Mouse (Mus musculus): ENCODE measurements around the gene Dppa3. TPM values are rescaled to one million over a fixed set of nuclear protein-coding genes. Genes with fewer than 3 reads are reported as not detected.

Dppa3 gene
- polyA plus RNA-seq, 1 experiment = not detected

GRCm38 (mm10) chr6:122599054-122599737 is 27.0 kb upstream of the Dppa3 start:
- H3K27me3 ChIP-seq (ENCODE audit: control insufficient read depth, insufficient read depth, insufficient read length) = no peaks in the 10 kb centered on the region
- peaks cover 12% of the 10 kb centered on the region for H3K36me3 ChIP-seq (ENCODE audit: control insufficient read depth, insufficient read depth)
- no peak overlapping the region for H3K4me3 ChIP-seq
- TF ChIP-seq E2F4 (IDR thresholded peaks at IDR 0.05; ENCODE audit: insufficient read depth) (no peak), POLR2AphosphoS2 (IDR thresholded peaks at IDR 0.05; ENCODE audit: insufficient read length, low read depth) (no peak), TCF3 (IDR thresholded peaks at IDR 0.05; ENCODE audit: insufficient read length, low read depth) (no peak), POLR2A (IDR thresholded peaks at IDR 0.05; ENCODE audit: insufficient read length, low read depth) (no peak), MYOG (IDR thresholded peaks at IDR 0.05; ENCODE audit: control insufficient read depth in 1 of 3, insufficient read depth in 1 of 3, insufficient read length in 2 of 3, low read depth in 2 of 3) (no peak), SRF (IDR thresholded peaks at IDR 0.05; ENCODE audit: control insufficient read depth, insufficient read length, low read depth) (no peak), MYOD1 (IDR thresholded peaks at IDR 0.05; ENCODE audit: control insufficient read depth in 1 of 3, insufficient read length in 2 of 3, low read depth in 2 of 3) (no peak), CEBPB (IDR thresholded peaks at IDR 0.05; ENCODE audit: insufficient read depth, poor library complexity, severe bottlenecking) (no peak), TCF12 (IDR thresholded peaks at IDR 0.05; ENCODE audit: insufficient read depth, poor library complexity, severe bottlenecking) (no peak), REST (IDR thresholded peaks at IDR 0.05; ENCODE audit: insufficient read depth, insufficient read length) (no peak), MAX (IDR thresholded peaks at IDR 0.05; ENCODE audit: low read depth) (no peak), USF1 (IDR thresholded peaks at IDR 0.05; ENCODE audit: low read depth) (no peak)
- no peaks in the 10 kb centered on the region for H3K79me2 ChIP-seq (ENCODE audit: control insufficient read depth, insufficient read depth)
- H3K4me2 ChIP-seq (ENCODE audit: low read depth) = no peak overlapping the region
- H3ac ChIP-seq (ENCODE audit: control insufficient read depth, insufficient read length) = no peak overlapping the region

- no peaks in the 10 kb centered on the region for H3K79me2 ChIP-seq (ENCODE audit: control insufficient read depth, insufficient read depth)
- H3K27me3 ChIP-seq (ENCODE audit: control insufficient read depth, insufficient read depth, insufficient read length) = no peaks in the 10 kb centered on the region
- H3K36me3 ChIP-seq (ENCODE audit: control insufficient read depth, insufficient read depth) = peaks cover 7% of the 10 kb centered on the region
- no peak overlapping the region for H3ac ChIP-seq (ENCODE audit: control insufficient read depth, insufficient read length)
- no peak overlapping the region for H3K4me3 ChIP-seq
- TF ChIP-seq SRF (IDR thresholded peaks at IDR 0.05; ENCODE audit: control insufficient read depth, insufficient read length, low read depth) = no peak
- no peak for TF ChIP-seq MAX (IDR thresholded peaks at IDR 0.05; ENCODE audit: low read depth)
- TF ChIP-seq CEBPB (IDR thresholded peaks at IDR 0.05; ENCODE audit: insufficient read depth, poor library complexity, severe bottlenecking) = no peak
- no peak for TF ChIP-seq TCF3 (IDR thresholded peaks at IDR 0.05; ENCODE audit: insufficient read length, low read depth)
- TF ChIP-seq USF1 (IDR thresholded peaks at IDR 0.05; ENCODE audit: low read depth) = no peak
- no peak for TF ChIP-seq E2F4 (IDR thresholded peaks at IDR 0.05; ENCODE audit: insufficient read depth)
- no peak for TF ChIP-seq TCF12 (IDR thresholded peaks at IDR 0.05; ENCODE audit: insufficient read depth, poor library complexity, severe bottlenecking)
- no peak for TF ChIP-seq REST (IDR thresholded peaks at IDR 0.05; ENCODE audit: insufficient read depth, insufficient read length)
- no peak for TF ChIP-seq MYOG (IDR thresholded peaks at IDR 0.05; ENCODE audit: control insufficient read depth in 1 of 3, insufficient read depth in 1 of 3, insufficient read length in 2 of 3, low read depth in 2 of 3)
- TF ChIP-seq MYOD1 (IDR thresholded peaks at IDR 0.05; ENCODE audit: control insufficient read depth in 1 of 3, insufficient read length in 2 of 3, low read depth in 2 of 3) = no peak
- TF ChIP-seq POLR2A (IDR thresholded peaks at IDR 0.05; ENCODE audit: insufficient read length, low read depth) = no peak
- no peak for TF ChIP-seq POLR2AphosphoS2 (IDR thresholded peaks at IDR 0.05; ENCODE audit: insufficient read length, low read depth)
- H3K4me2 ChIP-seq (ENCODE audit: low read depth) = peak overlapping the region; percentile 31
Observed at GRCm38 (mm10) chr6:122600066-122600646, 26.1 kb upstream of the Dppa3 start.

GRCm38 (mm10) chr6:122601031-122601430 is 25.2 kb upstream of the Dppa3 start:
- no peaks in the 10 kb centered on the region for H3K79me2 ChIP-seq (ENCODE audit: control insufficient read depth, insufficient read depth)
- H3K4me2 ChIP-seq (ENCODE audit: low read depth) = peak overlapping the region; percentile 88
- H3ac ChIP-seq (ENCODE audit: control insufficient read depth, insufficient read length) = no peak overlapping the region
- no peaks in the 10 kb centered on the region for H3K27me3 ChIP-seq (ENCODE audit: control insufficient read depth, insufficient read depth, insufficient read length)
- H3K36me3 ChIP-seq (ENCODE audit: control insufficient read depth, insufficient read depth) = peaks cover 7% of the 10 kb centered on the region
- peak overlapping the region; percentile 67 for H3K4me3 ChIP-seq
- no peak for TF ChIP-seq E2F4 (IDR thresholded peaks at IDR 0.05; ENCODE audit: insufficient read depth)
- TF ChIP-seq USF1 (IDR thresholded peaks at IDR 0.05; ENCODE audit: low read depth) = no peak
- no peak for TF ChIP-seq TCF3 (IDR thresholded peaks at IDR 0.05; ENCODE audit: insufficient read length, low read depth)
- no peak for TF ChIP-seq MAX (IDR thresholded peaks at IDR 0.05; ENCODE audit: low read depth)

GRCm38 (mm10) chr6:122601615-122602014 is 24.6 kb upstream of the Dppa3 start:
- no peak for TF ChIP-seq MAX (IDR thresholded peaks at IDR 0.05; ENCODE audit: low read depth)
- no peak for TF ChIP-seq CEBPB (IDR thresholded peaks at IDR 0.05; ENCODE audit: insufficient read depth, poor library complexity, severe bottlenecking)
- TF ChIP-seq USF1 (IDR thresholded peaks at IDR 0.05; ENCODE audit: low read depth) = no peak
- no peak for TF ChIP-seq TCF12 (IDR thresholded peaks at IDR 0.05; ENCODE audit: insufficient read depth, poor library complexity, severe bottlenecking)
- no peak for TF ChIP-seq MYOD1 (IDR thresholded peaks at IDR 0.05; ENCODE audit: control insufficient read depth in 1 of 3, insufficient read length in 2 of 3, low read depth in 2 of 3)
- TF ChIP-seq REST (IDR thresholded peaks at IDR 0.05; ENCODE audit: insufficient read depth, insufficient read length) = no peak
- TF ChIP-seq MYOG (IDR thresholded peaks at IDR 0.05; ENCODE audit: control insufficient read depth in 1 of 3, insufficient read depth in 1 of 3, insufficient read length in 2 of 3, low read depth in 2 of 3) = no peak
- TF ChIP-seq E2F4 (IDR thresholded peaks at IDR 0.05; ENCODE audit: insufficient read depth) = no peak
- TF ChIP-seq TCF3 (IDR thresholded peaks at IDR 0.05; ENCODE audit: insufficient read length, low read depth) = no peak
- peak overlapping the region; percentile 88 for H3K4me2 ChIP-seq (ENCODE audit: low read depth)
- no peak overlapping the region for H3ac ChIP-seq (ENCODE audit: control insufficient read depth, insufficient read length)
- no peaks in the 10 kb centered on the region for H3K79me2 ChIP-seq (ENCODE audit: control insufficient read depth, insufficient read depth)
- peak overlapping the region; percentile 67 for H3K4me3 ChIP-seq
- peaks cover 7% of the 10 kb centered on the region for H3K36me3 ChIP-seq (ENCODE audit: control insufficient read depth, insufficient read depth)
- no peaks in the 10 kb centered on the region for H3K27me3 ChIP-seq (ENCODE audit: control insufficient read depth, insufficient read depth, insufficient read length)
